Mouse (Mus musculus): ENCODE results near the gene Zbtb22.

Zbtb22 gene

GRCm38 (mm10) chr17:33959948-33960347, 44.2 kb downstream of the Zbtb22 start:
- DNase-seq (ENCODE audit: extremely low read depth, insufficient read length, low spot score) = no peak

- DNase-seq (ENCODE audit: extremely low read depth, insufficient read length, low spot score) = no peak
Observed at GRCm38 (mm10) chr17:33962876-33963275, 47.2 kb downstream of the Zbtb22 start.

- DNase-seq (ENCODE audit: extremely low read depth, insufficient read length, low spot score) = no peak
Observed at GRCm38 (mm10) chr17:33965082-33965845, 49.6 kb downstream of the Zbtb22 start.

GRCm38 (mm10) chr17:33965846-33966550, 50.3 kb downstream of the Zbtb22 start:
- no peak for DNase-seq (ENCODE audit: extremely low read depth, insufficient read length, low spot score)

GRCm38 (mm10) chr17:33968489-33968888, 52.8 kb downstream of the Zbtb22 start:
- peak; percentile 49 for DNase-seq (ENCODE audit: extremely low read depth, insufficient read length, low spot score)

All from 3134 (cell line).